Mouse (Mus musculus): ENCODE measurements around the gene Rbbp4.
A peak's percentile ranks its signal among the peaks of the same experiment; 100 is the strongest.

Gene Rbbp4

GRCm38 (mm10) chr4:129289671-129290070 lies 45.5 kb downstream of the Rbbp4 start:
- no peak for DNase-seq

- DNase-seq, result no peak
Measured at GRCm38 (mm10) chr4:129288067-129288466, 47.1 kb downstream of the Rbbp4 start.

GRCm38 (mm10) chr4:129287472-129287981 lies 47.6 kb downstream of the Rbbp4 start, which contains the start of gene Sync:
Sync (plus strand) TSS chr4:129287617.
- DNase-seq, result no peak

- no peak for DNase-seq
Measured at GRCm38 (mm10) chr4:129286683-129287471, 48.3 kb downstream of the Rbbp4 start.

- no peak for DNase-seq
Measured at GRCm38 (mm10) chr4:129286001-129286682, 49.0 kb downstream of the Rbbp4 start.

- DNase-seq, result no peak
Measured at GRCm38 (mm10) chr4:129284685-129285084, 50.5 kb downstream of the Rbbp4 start.

- DNase-seq, result no peak
Measured at GRCm38 (mm10) chr4:129283226-129283625, 51.9 kb downstream of the Rbbp4 start.

- no peak for DNase-seq
Measured at GRCm38 (mm10) chr4:129282786-129283185, 52.4 kb downstream of the Rbbp4 start.

GRCm38 (mm10) chr4:129276453-129276865 lies 58.7 kb downstream of the Rbbp4 start:
- DNase-seq, result peak; percentile 100

GRCm38 (mm10) chr4:129272756-129273046 lies 62.5 kb downstream of the Rbbp4 start:
- DNase-seq, result peak; percentile 95

GRCm38 (mm10) chr4:129271991-129272755 lies 63.0 kb downstream of the Rbbp4 start:
- no peak for DNase-seq

GRCm38 (mm10) chr4:129268698-129269097 lies 66.5 kb downstream of the Rbbp4 start:
- no peak for DNase-seq

GRCm38 (mm10) chr4:129266821-129267220 lies 68.3 kb downstream of the Rbbp4 start:
- DNase-seq, result no peak

GRCm38 (mm10) chr4:129266191-129266590 lies 69.0 kb downstream of the Rbbp4 start:
- DNase-seq, result no peak

GRCm38 (mm10) chr4:129263225-129264021 lies 71.7 kb downstream of the Rbbp4 start:
- DNase-seq, result peak; percentile 81

- no peak for DNase-seq
Measured at GRCm38 (mm10) chr4:129261196-129261595, 74.0 kb downstream of the Rbbp4 start, which contains the start of gene C77080. C77080 (minus strand) TSS chr4:129261404.

- no peak for DNase-seq
Measured at GRCm38 (mm10) chr4:129260678-129261077, 74.5 kb downstream of the Rbbp4 start.

GRCm38 (mm10) chr4:129259101-129259500 lies 76.1 kb downstream of the Rbbp4 start:
- no peak for DNase-seq

All from cerebellum, adult 9-10 months (tissue).